Mouse (Mus musculus): ENCODE measurements at regions not wholly inside any gene's neighbourhood (a gene's known extent, or its start where the extent isn't known, plus 50 kb on each side); places are given as distances from the start of the nearest gene placed in this dataset.

GRCm38 (mm10) chr5:46278190-46278589 is 420.8 kb upstream of the Lcorl start:
- Histone ChIP-seq H3K9ac (replicated peaks) (no peak overlapping the region), H3K4me2 (replicated peaks) (no peak overlapping the region), H3K36me3 (no peaks in the 10 kb centered on the region), H3K9me3 (no peaks in the 10 kb centered on the region), H3K4me3 (replicated peaks) (no peak overlapping the region), H3K4me1 (replicated peaks) (no peaks in the 10 kb centered on the region), H3K27ac (no peak overlapping the region), H3K27me3 (no peaks in the 10 kb centered on the region)
- no peak for ATAC-seq

GRCm38 (mm10) chr5:46256730-46257129 is 399.3 kb upstream of the Lcorl start:
- Histone ChIP-seq H3K9me3 (no peaks in the 10 kb centered on the region), H3K4me1 (replicated peaks) (no peaks in the 10 kb centered on the region), H3K4me2 (replicated peaks) (no peak overlapping the region), H3K36me3 (no peaks in the 10 kb centered on the region), H3K4me3 (replicated peaks) (no peak overlapping the region), H3K27me3 (no peaks in the 10 kb centered on the region), H3K9ac (replicated peaks) (no peak overlapping the region), H3K27ac (no peak overlapping the region)
- ATAC-seq = no peak
- WGBS = 82% methylated on average over 6 of the region's 6 CpGs

- Histone ChIP-seq H3K27ac (no peak overlapping the region), H3K27me3 (no peaks in the 10 kb centered on the region), H3K9ac (replicated peaks) (no peak overlapping the region), H3K36me3 (no peaks in the 10 kb centered on the region), H3K9me3 (no peaks in the 10 kb centered on the region), H3K4me2 (replicated peaks) (no peak overlapping the region), H3K4me1 (replicated peaks) (no peaks in the 10 kb centered on the region), H3K4me3 (replicated peaks) (no peak overlapping the region)
- ATAC-seq = peak; percentile 50; the same call in 1 of the 2 replicates
Observed at GRCm38 (mm10) chr5:46253940-46254339, 396.5 kb upstream of the Lcorl start.

GRCm38 (mm10) chr5:46235364-46236067 is 378.1 kb upstream of the Lcorl start:
- Histone ChIP-seq H3K4me2 (replicated peaks) (no peak overlapping the region), H3K4me3 (replicated peaks) (no peak overlapping the region), H3K27ac (peak overlapping the region; percentile 75), H3K36me3 (no peaks in the 10 kb centered on the region), H3K9me3 (no peaks in the 10 kb centered on the region), H3K27me3 (no peaks in the 10 kb centered on the region), H3K9ac (replicated peaks) (no peak overlapping the region), H3K4me1 (replicated peaks) (no peaks in the 10 kb centered on the region; the same call in 1 of the 2 replicates)
- ATAC-seq = peak; percentile 93
- WGBS = 52% methylated on average over 5 of the region's 5 CpGs

GRCm38 (mm10) chr5:46232780-46233179 is 375.4 kb upstream of the Lcorl start:
- H3K27ac ChIP-seq = no peak overlapping the region

GRCm38 (mm10) chr5:46228667-46229066 is 371.3 kb upstream of the Lcorl start:
- 82% methylated on average over 3 of the region's 3 CpGs for WGBS
- Histone ChIP-seq H3K27me3 (no peaks in the 10 kb centered on the region), H3K9me3 (no peaks in the 10 kb centered on the region), H3K4me1 (replicated peaks) (no peaks in the 10 kb centered on the region), H3K36me3 (no peaks in the 10 kb centered on the region), H3K27ac (no peak overlapping the region), H3K4me3 (replicated peaks) (no peak overlapping the region), H3K4me2 (replicated peaks) (no peak overlapping the region), H3K9ac (replicated peaks) (no peak overlapping the region)
- ATAC-seq = no peak

More at GRCm38 (mm10) chr5:46232780-46233179, 375.4 kb upstream of the Lcorl start:
- peak; percentile 30; the same call in 1 of the 2 replicates for ATAC-seq
- H3K4me1 ChIP-seq (replicated peaks) = no peaks in the 10 kb centered on the region; the same call in 1 of the 2 replicates
- no peak overlapping the region for H3K4me2 ChIP-seq (replicated peaks)
- H3K9ac ChIP-seq (replicated peaks) = no peak overlapping the region
- H3K27me3 ChIP-seq = no peaks in the 10 kb centered on the region
- no peaks in the 10 kb centered on the region for H3K36me3 ChIP-seq
- H3K9me3 ChIP-seq = no peaks in the 10 kb centered on the region
- no peak overlapping the region for H3K4me3 ChIP-seq (replicated peaks)

- Histone ChIP-seq H3K36me3 (no peaks in the 10 kb centered on the region), H3K4me3 (replicated peaks) (no peak overlapping the region), H3K4me1 (replicated peaks) (no peaks in the 10 kb centered on the region), H3K9ac (replicated peaks) (no peak overlapping the region), H3K4me2 (replicated peaks) (no peak overlapping the region), H3K27me3 (0 out of 2 replicates have a peak, but pooled peaks cover 2% of the 10 kb centered on the region), H3K9me3 (no peaks in the 10 kb centered on the region), H3K27ac (no peak overlapping the region)
- 74% methylated on average over 4 of the region's 4 CpGs for WGBS
- no peak for ATAC-seq
Observed at GRCm38 (mm10) chr5:46212845-46213468, 355.5 kb upstream of the Lcorl start.

GRCm38 (mm10) chr5:46209076-46209475 is 351.7 kb upstream of the Lcorl start:
- H3K36me3 ChIP-seq = no peaks in the 10 kb centered on the region
- WGBS = 75% methylated on average over 2 of the region's 2 CpGs
- no peaks in the 10 kb centered on the region for H3K9me3 ChIP-seq
- H3K9ac ChIP-seq (replicated peaks) = no peak overlapping the region
- H3K27ac ChIP-seq = no peak overlapping the region
- H3K27me3 ChIP-seq = peaks cover 10% of the 10 kb centered on the region; the same call in 1 of the 2 replicates
- H3K4me2 ChIP-seq (replicated peaks) = no peak overlapping the region
- ATAC-seq = no peak
- H3K4me1 ChIP-seq (replicated peaks) = no peaks in the 10 kb centered on the region; the same call in 1 of the 2 replicates
- no peak overlapping the region for H3K4me3 ChIP-seq (replicated peaks)

- Histone ChIP-seq H3K36me3 (no peaks in the 10 kb centered on the region), H3K27ac (no peak overlapping the region), H3K4me1 (replicated peaks) (peaks cover 16% of the 10 kb centered on the region), H3K9ac (replicated peaks) (no peak overlapping the region), H3K27me3 (peaks cover 13% of the 10 kb centered on the region; the same call in 1 of the 2 replicates), H3K9me3 (no peaks in the 10 kb centered on the region), H3K4me3 (replicated peaks) (no peak overlapping the region), H3K4me2 (replicated peaks) (no peak overlapping the region)
- WGBS = 73% methylated on average over 4 of the region's 4 CpGs
- ATAC-seq = no peak
Observed at GRCm38 (mm10) chr5:46203744-46204143, 346.3 kb upstream of the Lcorl start.

GRCm38 (mm10) chr5:46202457-46202772 is 345.0 kb upstream of the Lcorl start:
- Histone ChIP-seq H3K27me3 (peaks cover 10% of the 10 kb centered on the region; the same call in 1 of the 2 replicates), H3K36me3 (no peaks in the 10 kb centered on the region), H3K4me1 (replicated peaks) (peaks cover 16% of the 10 kb centered on the region), H3K9ac (replicated peaks) (no peak overlapping the region), H3K9me3 (no peaks in the 10 kb centered on the region), H3K27ac (peak overlapping the region; percentile 64), H3K4me2 (replicated peaks) (no peak overlapping the region), H3K4me3 (replicated peaks) (no peak overlapping the region)
- WGBS = 54% methylated on average over 2 of the region's 2 CpGs
- ATAC-seq = no peak

GRCm38 (mm10) chr5:46201639-46202456 is 344.4 kb upstream of the Lcorl start:
- Histone ChIP-seq H3K4me3 (replicated peaks) (no peak overlapping the region), H3K9ac (replicated peaks) (no peak overlapping the region), H3K4me2 (replicated peaks) (no peak overlapping the region), H3K9me3 (no peaks in the 10 kb centered on the region), H3K4me1 (replicated peaks) (peaks cover 16% of the 10 kb centered on the region), H3K36me3 (no peaks in the 10 kb centered on the region), H3K27me3 (peaks cover 11% of the 10 kb centered on the region), H3K27ac (peak overlapping the region; percentile 64)
- WGBS = 8% methylated on average over 6 of the region's 6 CpGs
- peak; percentile 78 for ATAC-seq

GRCm38 (mm10) chr5:46186908-46187307 is 329.5 kb upstream of the Lcorl start:
- 78% methylated on average over 2 of the region's 2 CpGs for WGBS
- Histone ChIP-seq H3K9ac (replicated peaks) (no peak overlapping the region), H3K4me1 (replicated peaks) (no peaks in the 10 kb centered on the region), H3K4me2 (replicated peaks) (no peak overlapping the region), H3K36me3 (no peaks in the 10 kb centered on the region), H3K9me3 (no peaks in the 10 kb centered on the region), H3K4me3 (replicated peaks) (no peak overlapping the region), H3K27me3 (no peaks in the 10 kb centered on the region), H3K27ac (no peak overlapping the region)
- ATAC-seq = 0 out of 2 replicates have a peak, but pooled peaks have one; percentile 20

Measured in midbrain, embryonic 13.5 days (tissue).